Mouse (Mus musculus) adrenal gland, postnatal 36 days (tissue): ENCODE measurements around the gene Olfr70. TPM values are rescaled to one million over a fixed set of nuclear protein-coding genes. Genes with fewer than 3 reads are reported as not detected.

Source experiments
- DNase-seq, 2 experiments: peaks; one replicate each; pipeline ENCODE4 v3.0.0; 2021; ENCODE audit warnings: mixed read lengths in 1 of 2
- total RNA-seq, 2 experiments: library from RNA; stranded (reverse); gene quantifications; 2 replicates each; pipeline ENCODE4 v1.2.3; 2021

Olfr70 gene
- total RNA-seq, 2 experiments from 2014 or later: not detected

GRCm38 (mm10) chr4:43711821-43712220 lies 11.2 kb upstream of the Olfr70 start:
- DNase-seq: peak; percentile 86 to 93

- DNase-seq: no peak
These were observed 9.3 kb upstream of the Olfr70 start, which contains the start of gene Olfr71 for GRCm38 (mm10) chr4:43709869-43710268. Olfr71 (minus strand) TSS chr4:43710255.

GRCm38 (mm10) chr4:43705991-43706390 lies 5.4 kb upstream of the Olfr70 start:
- DNase-seq: no peak

- peak in 1 of 2 experiments; percentile 54 for DNase-seq
These were observed 3.2 kb upstream of the Olfr70 start for GRCm38 (mm10) chr4:43703851-43704250.

- DNase-seq: no peak
These were observed 2.8 kb upstream of the Olfr70 start for GRCm38 (mm10) chr4:43703439-43703838.

GRCm38 (mm10) chr4:43696561-43696960 lies 4.0 kb downstream of the Olfr70 start:
- no peak for DNase-seq

- DNase-seq: peak in 1 of 2 experiments; percentile 64
These were observed 5.3 kb downstream of the Olfr70 start for GRCm38 (mm10) chr4:43695249-43695671.

- DNase-seq: no peak
These were observed 6.0 kb downstream of the Olfr70 start for GRCm38 (mm10) chr4:43694439-43695248.

- peak; percentile 72 to 75 for DNase-seq
These were observed 6.8 kb downstream of the Olfr70 start for GRCm38 (mm10) chr4:43693806-43694241.

GRCm38 (mm10) chr4:43691026-43691425 lies 9.6 kb downstream of the Olfr70 start:
- no peak for DNase-seq

GRCm38 (mm10) chr4:43690021-43690420 lies 10.6 kb downstream of the Olfr70 start:
- DNase-seq: no peak

GRCm38 (mm10) chr4:43679416-43680043 lies 21.1 kb downstream of the Olfr70 start:
- peak; percentile 71 to 74 for DNase-seq

- DNase-seq: no peak
These were observed 22.1 kb downstream of the Olfr70 start for GRCm38 (mm10) chr4:43678541-43678940.

GRCm38 (mm10) chr4:43675608-43676007 lies 25.0 kb downstream of the Olfr70 start:
- DNase-seq: no peak

GRCm38 (mm10) chr4:43674974-43675373 lies 25.6 kb downstream of the Olfr70 start:
- no peak for DNase-seq

- DNase-seq: peak in 1 of 2 experiments; percentile 41
These were observed 26.9 kb downstream of the Olfr70 start for GRCm38 (mm10) chr4:43673703-43674102.

- DNase-seq: peak; percentile 93
These were observed 28.5 kb downstream of the Olfr70 start for GRCm38 (mm10) chr4:43672070-43672469.

GRCm38 (mm10) chr4:43669428-43669794 lies 31.2 kb downstream of the Olfr70 start:
- peak; percentile 83 to 88 for DNase-seq

GRCm38 (mm10) chr4:43668782-43669427 lies 31.7 kb downstream of the Olfr70 start, which contains the start of the genes Tmem8b and Fam221b:
Tmem8b (plus strand) TSS chr4:43668971.
Fam221b (minus strand) TSS chr4:43669145.
- peak; percentile 91 to 94 for DNase-seq

GRCm38 (mm10) chr4:43666412-43666811 lies 34.2 kb downstream of the Olfr70 start:
- DNase-seq: no peak

- DNase-seq: no peak
These were observed 43.5 kb downstream of the Olfr70 start for GRCm38 (mm10) chr4:43657146-43657545.

GRCm38 (mm10) chr4:43656339-43657109 lies 44.1 kb downstream of the Olfr70 start, which contains the start of gene Hint2:
Hint2 (minus strand) TSS chr4:43656466.
- DNase-seq: peak; percentile 94 to 97
